Mouse (Mus musculus) layer of hippocampus, adult 18-20 months (tissue): ENCODE data around the gene Dnhd1. TPM values are rescaled to one million over a fixed set of nuclear protein-coding genes. Genes with fewer than 3 reads are reported as not detected.

Source experiments
- total RNA-seq, 2 experiments: library from RNA; stranded (reverse); gene quantifications; 2 replicates each; pipeline ENCODE4 v1.2.3; 2021

Gene Dnhd1
- total RNA-seq, 2 experiments from 2014 or later = 3.9 to 7.0 TPM

Other genes starting within 250 kb of the Dnhd1 start
- gene Cnga4, start 246.3 kb upstream of the Dnhd1 start, total RNA-seq = under 1 TPM; 0.63 to 0.69 TPM
- gene Cckbr, start 225.1 kb upstream of the Dnhd1 start, total RNA-seq = 1 to 10 TPM; 5.4 to 9.2 TPM
- gene Cavin3, start 168.5 kb upstream of the Dnhd1 start, total RNA-seq = 10 to 100 TPM; 14.3 to 15.9 TPM
- gene Smpd1, start 96.5 kb upstream of the Dnhd1 start, total RNA-seq = 10 to 100 TPM; 83.8 to 89.3 TPM
- 100 to 1,000 TPM; 382 to 388 TPM for gene Apbb1, start 69.2 kb upstream of the Dnhd1 start, total RNA-seq
- under 1 TPM in 1 of 2 experiments, not detected in 1; 0.42 TPM for gene Hpx, start 50.7 kb upstream of the Dnhd1 start, total RNA-seq
- gene Trim3, start 17.3 kb upstream of the Dnhd1 start, total RNA-seq = 100 to 1,000 TPM; 122 to 136 TPM
- gene Timm10b, start 10.8 kb upstream of the Dnhd1 start, total RNA-seq = 10 to 100 TPM; 69.2 to 73.6 TPM
- 100 to 1,000 TPM; 101 to 110 TPM for gene Arfip2, start 10.4 kb upstream of the Dnhd1 start, total RNA-seq
- gene Gm45799, start 10.3 kb upstream of the Dnhd1 start, total RNA-seq = 10 to 100 TPM in 1 of 2 experiments, 1 to 10 TPM in 1; 7.7 to 16.5 TPM
- gene Ilk, start 85.8 kb downstream of the Dnhd1 start, total RNA-seq = 10 to 100 TPM; 73.0 to 77.8 TPM
- 10 to 100 TPM; 10.9 to 14.6 TPM for gene Rrp8, start 86.6 kb downstream of the Dnhd1 start, total RNA-seq
- 100 to 1,000 TPM; 108 to 114 TPM for gene Taf10, start 93.5 kb downstream of the Dnhd1 start, total RNA-seq
- gene Tpp1, start 101.4 kb downstream of the Dnhd1 start, total RNA-seq = 10 to 100 TPM; 59.2 to 65.2 TPM
- 10 to 100 TPM; 10.9 to 11.8 TPM for gene Dchs1, start 136.8 kb downstream of the Dnhd1 start, total RNA-seq
- 100 to 1,000 TPM; 104 to 108 TPM for gene Mrpl17, start 160.3 kb downstream of the Dnhd1 start, total RNA-seq